Mouse (Mus musculus): ENCODE measurements around the gene Tex45.

- TF ChIP-seq FLI1 (IDR thresholded peaks at IDR 0.05; ENCODE audit: low read length) (no peak), GATA1 (IDR thresholded peaks at IDR 0.05; ENCODE audit: borderline replicate concordance, low read length) (no peak)
Measured at GRCm38 (mm10) chr8:3468838-3469237, 1.8 kb upstream of the Tex45 start.

Measured in megakaryocyte, embryonic 14.5 days (primary cell).